Mouse (Mus musculus): ENCODE results near the gene Pmch.

The Pmch gene

GRCm38 (mm10) chr10:88090772-88091171, at the start of gene Pmch:
Pmch (plus strand) TSS chr10:88091072.
- DNase-seq: no peak

GRCm38 (mm10) chr10:88044297-88044696, 46.6 kb upstream of the Pmch start:
- DNase-seq: no peak

GRCm38 (mm10) chr10:88046098-88046771, 44.6 kb upstream of the Pmch start:
- no peak for DNase-seq

GRCm38 (mm10) chr10:88054233-88054985, 36.5 kb upstream of the Pmch start:
- DNase-seq: no peak

GRCm38 (mm10) chr10:88056950-88057649, 33.8 kb upstream of the Pmch start:
- no peak for DNase-seq

- no peak for DNase-seq
Measured at GRCm38 (mm10) chr10:88063436-88063835, 27.4 kb upstream of the Pmch start.

- DNase-seq: no peak
Measured at GRCm38 (mm10) chr10:88064872-88065271, 26.0 kb upstream of the Pmch start.

GRCm38 (mm10) chr10:88067377-88067776, 23.5 kb upstream of the Pmch start:
- no peak for DNase-seq

- no peak for DNase-seq
Measured at GRCm38 (mm10) chr10:88106169-88106568, 15.3 kb downstream of the Pmch start.

- no peak for DNase-seq
Measured at GRCm38 (mm10) chr10:88113290-88113689, 22.4 kb downstream of the Pmch start.

- no peak for DNase-seq
Measured at GRCm38 (mm10) chr10:88119721-88120120, 28.8 kb downstream of the Pmch start.

- DNase-seq: no peak
Measured at GRCm38 (mm10) chr10:88135630-88136029, 44.8 kb downstream of the Pmch start.
